Comparison of ENCODE assay signal across 40 mouse cellular contexts in the genomic region with DNA sequence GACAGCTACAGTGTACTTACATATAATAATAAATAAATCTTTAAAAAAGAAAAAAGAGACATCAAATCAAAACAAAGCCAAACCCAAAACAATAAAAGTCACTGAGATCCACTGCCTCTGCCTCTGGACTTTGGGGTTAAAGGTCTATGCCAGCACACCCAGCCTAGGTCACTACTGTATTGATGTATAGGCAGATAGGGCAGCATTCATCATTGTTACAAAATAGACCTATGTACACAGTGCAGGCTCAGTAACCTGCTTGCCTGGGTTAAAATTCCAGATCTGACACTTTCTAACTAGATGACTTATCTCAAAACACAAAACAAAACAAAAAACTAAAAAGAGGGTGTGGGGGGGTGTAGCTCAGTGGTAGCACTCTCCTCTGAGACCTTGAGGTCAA. TPM values are rescaled to one million over a fixed set of nuclear protein-coding genes. Genes with fewer than 3 reads are reported as not detected.
"Had no signal": no experiment of that assay in that cellular context is flagged by ENCODE, and none has a peak within 500 bp of the region (broad histone marks: within the 10 kb centered on the region; RNA-seq: fewer than 3 reads in every experiment).

No protein-coding gene starts in this region.

- ATAC-seq: hindbrain, embryonic 16.5 days; inflammation-experienced regulatory T-cells, adult 6 months; intestine, embryonic 15.5 days; intestine, postnatal 0 days had no signal

- DNase-seq: gastrocnemius, postnatal 10 days; gastrocnemius, postnatal 25 days; heart, adult 18-20 months; heart, postnatal 10 days; heart, postnatal 4 days; kidney, adult 18-20 months; kidney, adult 8-10 months; kidney, postnatal 10 days; kidney, postnatal 25 days; kidney, postnatal 4 days; layer of hippocampus, adult 9-11 months; layer of hippocampus, postnatal 36 days; left cerebral cortex, postnatal 4 days had no signal

- H3K27ac ChIP-seq: heart, embryonic 10.5 days; hindbrain, embryonic 10.5 days; hindbrain, embryonic 12.5 days; hindbrain, embryonic 14.5 days; intestine, embryonic 15.5 days; limb, embryonic 13.5 days; limb, embryonic 15.5 days had no signal

- H3K9ac ChIP-seq: heart, embryonic 12.5 days; hindbrain, embryonic 12.5 days; hindbrain, embryonic 14.5 days; intestine, embryonic 15.5 days; limb, embryonic 13.5 days; limb, embryonic 15.5 days had no signal

- H3K4me3 ChIP-seq: heart, embryonic 10.5 days; heart, embryonic 12.5 days; hindbrain, embryonic 10.5 days; hindbrain, embryonic 12.5 days; intestine, embryonic 15.5 days; limb, embryonic 13.5 days; limb, embryonic 15.5 days had no signal

- H3K9me3 ChIP-seq: heart, embryonic 10.5 days; heart, embryonic 12.5 days; hindbrain, embryonic 10.5 days; hindbrain, embryonic 12.5 days; intestine, embryonic 15.5 days; limb, embryonic 13.5 days; limb, embryonic 15.5 days had no signal

- H3K27me3 ChIP-seq: heart, embryonic 12.5 days; hindbrain, embryonic 12.5 days; intestine, embryonic 15.5 days; limb, embryonic 13.5 days; limb, embryonic 15.5 days had no signal

- H3K36me3 ChIP-seq: heart, embryonic 10.5 days; heart, embryonic 12.5 days; intestine, embryonic 15.5 days had no signal

- H3K4me2 ChIP-seq: heart, embryonic 12.5 days; hindbrain, embryonic 12.5 days; hindbrain, embryonic 14.5 days; intestine, embryonic 15.5 days; limb, embryonic 13.5 days; limb, embryonic 15.5 days had no signal

RNA-seq across cellular contexts. Expression of a gene that starts 2.0 kb away (rescaled TPM):
- total RNA-seq: gastrocnemius, postnatal 10 days; gastrocnemius, postnatal 25 days; gastrocnemius, postnatal 4 days; granulocyte monocyte progenitor cell, adult 5-6 weeks; heart, adult 18-20 months; heart, adult 8-10 months; heart, postnatal 10 days; heart, postnatal 25 days; heart, postnatal 4 days; layer of hippocampus, adult 8-10 months; layer of hippocampus, postnatal 14 days; layer of hippocampus, postnatal 36 days; left cerebral cortex, adult 18-20 months; left cerebral cortex, adult 8-10 months; left cerebral cortex, postnatal 10 days; left cerebral cortex, postnatal 25 days; left cerebral cortex, postnatal 4 days had no signal
- polyA plus RNA-seq: intestine, postnatal 0 days had no signal

RNA-seq across cellular contexts. Expression of a gene that starts 4.7 kb away (rescaled TPM):
- total RNA-seq: gastrocnemius, postnatal 10 days; gastrocnemius, postnatal 25 days; gastrocnemius, postnatal 4 days; granulocyte monocyte progenitor cell, adult 5-6 weeks; heart, adult 18-20 months; heart, adult 8-10 months; heart, postnatal 10 days; heart, postnatal 25 days; heart, postnatal 4 days; layer of hippocampus, adult 8-10 months; layer of hippocampus, postnatal 14 days; layer of hippocampus, postnatal 36 days; left cerebral cortex, adult 18-20 months; left cerebral cortex, adult 8-10 months; left cerebral cortex, postnatal 10 days; left cerebral cortex, postnatal 25 days; left cerebral cortex, postnatal 4 days had no signal
- polyA plus RNA-seq: frontal cortex, adult 2 months; heart, embryonic 10.5 days; heart, embryonic 12.5 days; heart, embryonic 14.5 days; heart, embryonic 16.5 days; hindbrain, embryonic 10.5 days; hindbrain, embryonic 12.5 days; hindbrain, embryonic 14.5 days; hindbrain, embryonic 16.5 days; intestine, embryonic 15.5 days; intestine, postnatal 0 days; kidney, embryonic 14.5 days; kidney, embryonic 16.5 days; limb, embryonic 11.5 days; limb, embryonic 13.5 days; limb, embryonic 15.5 days had no signal
